Mouse (Mus musculus): ENCODE measurements around the gene Olfr350. TPM values are rescaled to one million over a fixed set of nuclear protein-coding genes. Genes with fewer than 3 reads are reported as not detected.

The Olfr350 gene
- polyA plus RNA-seq (2014; fragmentation: Nextera tagmentation; extraction: Ambion mirVana) = not detected in 2 replicates

DNA sequence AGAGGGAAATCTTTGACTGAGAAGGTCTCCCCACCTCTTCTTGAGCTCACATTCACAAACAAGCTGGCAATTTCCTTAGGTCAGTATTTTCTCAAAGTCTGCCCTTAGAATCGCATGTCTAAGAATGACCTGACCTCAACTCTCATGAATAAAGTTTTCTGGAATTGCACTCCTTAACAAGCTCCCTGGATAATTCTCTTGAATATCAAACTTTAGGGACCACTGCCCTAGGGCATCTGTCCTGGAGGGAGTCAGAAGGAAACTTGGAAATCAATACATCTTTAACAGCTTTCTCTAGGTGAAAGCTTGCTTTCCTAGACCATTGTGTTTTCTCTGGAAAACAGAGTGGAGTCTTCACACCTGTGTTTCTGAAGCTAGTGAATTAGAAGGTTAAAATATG lies at the start of gene Olfr350:
Gene Olfr350, plus strand, starts transcription at position 301 of the 400 bp plus-strand sequence.
- H3K4me1 ChIP-seq (ENCODE audit: control insufficient read depth, insufficient read depth, low read length) = no peaks in the 10 kb centered on the region
- no peaks in the 10 kb centered on the region for H3K36me3 ChIP-seq (ENCODE audit: control insufficient read depth, insufficient read depth, low read length)
- no peak within 1 kb of the TSS for H3K4me2 ChIP-seq (ENCODE audit: low read depth, severe bottlenecking)
- 95% methylated on average over 1 of the region's 1 CpGs for WGBS
- H3K27ac ChIP-seq (replicated peaks; ENCODE audit: low read depth, low read length) = no peak within 1 kb of the TSS
- DNase-seq (ENCODE audit: low spot score) (no peak), ATAC-seq (ENCODE audit: insufficient number of reproducible peaks, low FRiP score, low TSS enrichment, low read depth) (no peak)
- H3K27me3 ChIP-seq (ENCODE audit: control insufficient read depth, insufficient read depth, low read length) = no peaks in the 10 kb centered on the region
- H3K4me3 ChIP-seq (ENCODE audit: low read depth, low read length) = no peak within 1 kb of the TSS
- H3K9me3 ChIP-seq (ENCODE audit: control insufficient read depth, low read length) = no peaks in the 10 kb centered on the region; the same call in 1 of the 2 replicates
- H3K9ac ChIP-seq (ENCODE audit: low read length) = no peak within 1 kb of the TSS

DNA sequence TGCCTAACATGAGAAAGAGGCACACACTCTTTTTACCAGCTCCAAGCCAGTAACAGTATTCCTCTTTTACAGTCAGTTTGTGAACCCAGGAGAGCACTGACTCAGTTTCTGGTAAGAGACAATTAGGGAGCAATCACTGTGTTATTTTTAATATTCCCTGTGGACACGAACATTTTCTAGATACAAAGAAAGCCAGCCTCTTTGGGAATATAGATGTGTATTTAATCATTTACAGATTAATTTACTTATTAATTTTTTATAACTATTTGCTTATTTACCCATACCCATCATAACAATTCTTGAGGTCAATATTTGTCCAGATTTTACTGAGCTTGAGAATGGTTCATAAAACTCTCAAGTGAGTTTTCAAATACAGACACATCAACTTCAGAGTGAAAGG lies 29.2 kb upstream of the Olfr350 start, which contains the start of gene Olfr3:
Gene Olfr3, minus strand, starts transcription at position 101 of the 400 bp plus-strand sequence.
- Histone ChIP-seq H3K4me3 (ENCODE audit: low read depth, low read length) (no peak within 1 kb of the TSS), H3K4me1 (ENCODE audit: control insufficient read depth, insufficient read depth, low read length) (no peaks in the 10 kb centered on the region), H3K36me3 (ENCODE audit: control insufficient read depth, insufficient read depth, low read length) (no peaks in the 10 kb centered on the region), H3K27me3 (ENCODE audit: control insufficient read depth, insufficient read depth, low read length) (no peaks in the 10 kb centered on the region), H3K9me3 (ENCODE audit: control insufficient read depth, low read length) (no peaks in the 10 kb centered on the region; the same call in 1 of the 2 replicates), H3K4me2 (ENCODE audit: low read depth, severe bottlenecking) (no peak within 1 kb of the TSS), H3K27ac (replicated peaks; ENCODE audit: low read depth, low read length) (no peak within 1 kb of the TSS), H3K9ac (ENCODE audit: low read length) (no peak within 1 kb of the TSS)
- ATAC-seq (ENCODE audit: insufficient number of reproducible peaks, low FRiP score, low TSS enrichment, low read depth) (no peak), DNase-seq (ENCODE audit: low spot score) (no peak)
- 71% methylated on average over 1 of the region's 1 CpGs for WGBS

DNA sequence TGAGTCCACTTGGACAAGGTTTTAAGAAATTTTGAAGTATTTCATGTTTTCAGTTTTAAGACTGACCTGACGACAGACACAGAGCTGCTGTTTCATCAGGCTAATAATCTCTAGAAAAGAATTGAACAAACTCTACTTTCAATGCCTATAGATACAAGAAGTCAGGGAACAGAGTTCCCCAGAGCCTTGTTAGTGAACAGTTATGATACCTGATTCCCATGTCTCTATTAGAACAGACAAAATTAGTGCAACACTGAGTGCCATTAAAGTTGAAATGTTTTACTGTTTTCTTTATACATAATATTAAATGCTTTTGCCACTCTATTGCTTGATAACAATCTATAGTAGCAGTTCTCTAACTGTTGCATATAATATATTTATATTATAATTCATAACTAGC lies 16.4 kb downstream of the Olfr350 start, which contains the start of gene Olfr351:
Gene Olfr351, minus strand, starts transcription at position 101 of the 400 bp plus-strand sequence.
- H3K36me3 ChIP-seq (ENCODE audit: control insufficient read depth, insufficient read depth, low read length) = no peaks in the 10 kb centered on the region
- no peak within 1 kb of the TSS for H3K9ac ChIP-seq (ENCODE audit: low read length)
- ATAC-seq (ENCODE audit: insufficient number of reproducible peaks, low FRiP score, low TSS enrichment, low read depth) (no peak), DNase-seq (ENCODE audit: low spot score) (no peak)
- no peaks in the 10 kb centered on the region for H3K4me1 ChIP-seq (ENCODE audit: control insufficient read depth, insufficient read depth, low read length)
- no peak within 1 kb of the TSS for H3K4me3 ChIP-seq (ENCODE audit: low read depth, low read length)
- H3K27ac ChIP-seq (replicated peaks; ENCODE audit: low read depth, low read length) = no peak within 1 kb of the TSS
- no peak within 1 kb of the TSS for H3K4me2 ChIP-seq (ENCODE audit: low read depth, severe bottlenecking)
- 84% methylated on average over 1 of the region's 1 CpGs for WGBS
- no peaks in the 10 kb centered on the region; the same call in 1 of the 2 replicates for H3K9me3 ChIP-seq (ENCODE audit: control insufficient read depth, low read length)
- no peaks in the 10 kb centered on the region for H3K27me3 ChIP-seq (ENCODE audit: control insufficient read depth, insufficient read depth, low read length)

DNA sequence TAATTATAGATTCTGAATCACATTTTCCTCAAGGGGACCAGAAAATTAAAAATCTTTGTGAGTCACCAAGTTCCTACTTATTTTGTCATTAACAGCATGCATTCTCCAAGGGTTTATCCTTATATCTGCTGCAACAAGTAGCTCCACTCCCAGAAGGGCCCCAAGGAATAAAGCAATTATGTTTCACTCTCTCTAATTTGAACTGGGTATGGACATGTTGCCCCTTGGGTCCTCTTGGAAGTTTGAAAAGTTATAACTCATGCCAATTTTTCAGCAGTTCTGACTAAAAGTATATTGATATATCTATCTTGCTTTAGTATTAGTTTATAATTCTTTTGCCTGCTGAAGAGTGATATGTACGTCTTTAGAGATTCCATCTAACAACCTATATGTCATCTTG lies 22.1 kb downstream of the Olfr350 start, which contains the start of gene Olfr352:
Gene Olfr352, plus strand, starts transcription at position 301 of the 400 bp plus-strand sequence.
- WGBS = 75% methylated on average over 1 of the region's 1 CpGs
- Histone ChIP-seq H3K9ac (ENCODE audit: low read length) (no peak within 1 kb of the TSS), H3K27me3 (ENCODE audit: control insufficient read depth, insufficient read depth, low read length) (no peaks in the 10 kb centered on the region), H3K4me1 (ENCODE audit: control insufficient read depth, insufficient read depth, low read length) (no peaks in the 10 kb centered on the region), H3K27ac (replicated peaks; ENCODE audit: low read depth, low read length) (no peak within 1 kb of the TSS), H3K4me3 (ENCODE audit: low read depth, low read length) (no peak within 1 kb of the TSS), H3K4me2 (ENCODE audit: low read depth, severe bottlenecking) (no peak within 1 kb of the TSS), H3K9me3 (ENCODE audit: control insufficient read depth, low read length) (peaks cover 2% of the 10 kb centered on the region; the same call in 1 of the 2 replicates), H3K36me3 (ENCODE audit: control insufficient read depth, insufficient read depth, low read length) (no peaks in the 10 kb centered on the region)
- ATAC-seq (ENCODE audit: insufficient number of reproducible peaks, low FRiP score, low TSS enrichment, low read depth) (no peak), DNase-seq (ENCODE audit: low spot score) (no peak)

DNA sequence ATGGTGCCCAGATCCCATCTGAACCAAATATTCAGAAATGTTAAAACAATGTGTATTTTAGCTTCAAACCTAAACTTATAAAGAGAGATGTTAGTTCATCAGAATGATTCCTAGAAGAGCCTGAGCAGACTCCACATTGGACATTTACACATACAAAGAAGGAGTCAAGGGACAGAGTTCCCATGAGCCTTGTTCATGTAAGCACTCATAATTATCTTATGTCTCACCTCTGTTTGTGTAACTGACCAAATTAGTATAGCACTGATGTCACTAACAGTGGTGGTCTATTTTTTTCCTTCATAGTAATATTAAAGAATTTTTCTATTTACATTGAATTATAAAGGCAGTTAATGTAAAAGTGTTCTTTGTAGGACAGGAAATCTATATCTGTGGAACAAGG lies 46.7 kb downstream of the Olfr350 start, which contains the start of gene Olfr353:
Gene Olfr353, minus strand, starts transcription at position 101 of the 400 bp plus-strand sequence.
- no peak for ATAC-seq (ENCODE audit: insufficient number of reproducible peaks, low FRiP score, low TSS enrichment, low read depth)
- H3K4me1 ChIP-seq (ENCODE audit: control insufficient read depth, insufficient read depth, low read length) = no peaks in the 10 kb centered on the region

DNA sequence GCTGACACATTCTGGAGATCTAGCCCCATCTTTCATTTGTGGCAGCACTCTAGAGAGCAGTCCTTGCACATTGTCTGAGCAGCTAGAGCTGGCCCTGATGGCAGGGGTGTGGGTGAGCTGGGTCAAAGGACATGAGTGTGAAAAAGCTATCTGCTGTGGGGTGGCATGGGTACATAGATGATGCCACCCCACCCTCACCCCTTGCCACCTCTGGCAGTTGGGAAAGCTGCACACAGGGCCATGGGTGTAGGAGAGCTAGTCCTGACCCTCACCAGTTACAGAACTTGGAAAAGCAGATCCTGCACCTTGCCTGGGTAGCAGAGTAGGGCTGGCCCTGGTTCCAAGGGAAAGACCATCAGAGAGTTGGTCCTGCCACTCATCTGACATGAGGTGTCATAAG lies 51.0 kb downstream of the Olfr350 start:
- Histone ChIP-seq H3K4me1 (ENCODE audit: control insufficient read depth, insufficient read depth, low read length) (no peaks in the 10 kb centered on the region), H3K36me3 (ENCODE audit: control insufficient read depth, insufficient read depth, low read length) (no peaks in the 10 kb centered on the region), H3K9ac (ENCODE audit: low read length) (no peak overlapping the region), H3K4me2 (ENCODE audit: low read depth, severe bottlenecking) (no peak overlapping the region), H3K4me3 (ENCODE audit: low read depth, low read length) (no peak overlapping the region), H3K27me3 (ENCODE audit: control insufficient read depth, insufficient read depth, low read length) (no peaks in the 10 kb centered on the region), H3K9me3 (ENCODE audit: control insufficient read depth, low read length) (0 out of 2 replicates have a peak, but pooled peaks cover 3% of the 10 kb centered on the region), H3K27ac (replicated peaks; ENCODE audit: low read depth, low read length) (no peak overlapping the region)
- DNase-seq (ENCODE audit: low spot score) (no peak), ATAC-seq (ENCODE audit: insufficient number of reproducible peaks, low FRiP score, low TSS enrichment, low read depth) (no peak)

More for the DNA sequence above, 46.7 kb downstream of the Olfr350 start, which contains the start of gene Olfr353:
- Histone ChIP-seq H3K27me3 (ENCODE audit: control insufficient read depth, insufficient read depth, low read length) (no peaks in the 10 kb centered on the region), H3K4me3 (ENCODE audit: low read depth, low read length) (no peak within 1 kb of the TSS), H3K4me2 (ENCODE audit: low read depth, severe bottlenecking) (no peak within 1 kb of the TSS), H3K9ac (ENCODE audit: low read length) (no peak within 1 kb of the TSS), H3K27ac (replicated peaks; ENCODE audit: low read depth, low read length) (no peak within 1 kb of the TSS), H3K9me3 (ENCODE audit: control insufficient read depth, low read length) (0 out of 2 replicates have a peak, but pooled peaks cover 3% of the 10 kb centered on the region), H3K36me3 (ENCODE audit: control insufficient read depth, insufficient read depth, low read length) (no peaks in the 10 kb centered on the region)
- DNase-seq (ENCODE audit: low spot score) = no peak

Other genes starting within 250 kb of the Olfr350 start
- gene Olfr345, start 206.3 kb upstream of the Olfr350 start, polyA plus RNA-seq (2014; fragmentation: Nextera tagmentation; extraction: Ambion mirVana) = not detected in 2 replicates
- gene Olfr346, start 160.5 kb upstream of the Olfr350 start, polyA plus RNA-seq (2014; fragmentation: Nextera tagmentation; extraction: Ambion mirVana) = not detected in 2 replicates
- gene Olfr347, start 114.4 kb upstream of the Olfr350 start, polyA plus RNA-seq (2014; fragmentation: Nextera tagmentation; extraction: Ambion mirVana) = not detected in 2 replicates
- not detected in 2 replicates for gene Olfr348, start 62.0 kb upstream of the Olfr350 start, polyA plus RNA-seq (2014; fragmentation: Nextera tagmentation; extraction: Ambion mirVana)
- gene Olfr50, start 55.8 kb upstream of the Olfr350 start, polyA plus RNA-seq (2014; fragmentation: Nextera tagmentation; extraction: Ambion mirVana) = not detected in 2 replicates
- not detected in 2 replicates for gene Olfr3, start 29.3 kb upstream of the Olfr350 start, polyA plus RNA-seq (2014; fragmentation: Nextera tagmentation; extraction: Ambion mirVana)
- not detected in 2 replicates for gene Olfr351, start 16.4 kb downstream of the Olfr350 start, polyA plus RNA-seq (2014; fragmentation: Nextera tagmentation; extraction: Ambion mirVana)
- gene Olfr352, start 22.1 kb downstream of the Olfr350 start, polyA plus RNA-seq (2014; fragmentation: Nextera tagmentation; extraction: Ambion mirVana) = not detected in 2 replicates
- not detected in 2 replicates for gene Olfr353, start 46.6 kb downstream of the Olfr350 start, polyA plus RNA-seq (2014; fragmentation: Nextera tagmentation; extraction: Ambion mirVana)
- not detected in 2 replicates for gene Olfr354, start 59.4 kb downstream of the Olfr350 start, polyA plus RNA-seq (2014; fragmentation: Nextera tagmentation; extraction: Ambion mirVana)
- gene Olfr355, start 82.6 kb downstream of the Olfr350 start, polyA plus RNA-seq (2014; fragmentation: Nextera tagmentation; extraction: Ambion mirVana) = not detected in 2 replicates
- gene Olfr356, start 90.8 kb downstream of the Olfr350 start, polyA plus RNA-seq (2014; fragmentation: Nextera tagmentation; extraction: Ambion mirVana) = not detected in 2 replicates
- gene Olfr357, start 147.5 kb downstream of the Olfr350 start, polyA plus RNA-seq (2014; fragmentation: Nextera tagmentation; extraction: Ambion mirVana) = not detected in 2 replicates
- gene Olfr358, start 163.0 kb downstream of the Olfr350 start, polyA plus RNA-seq (2014; fragmentation: Nextera tagmentation; extraction: Ambion mirVana) = not detected in 2 replicates
- gene Olfr360, start 219.4 kb downstream of the Olfr350 start, polyA plus RNA-seq (2014; fragmentation: Nextera tagmentation; extraction: Ambion mirVana) = not detected in 2 replicates
- not detected in 2 replicates for gene Olfr361, start 243.0 kb downstream of the Olfr350 start, polyA plus RNA-seq (2014; fragmentation: Nextera tagmentation; extraction: Ambion mirVana)